Mouse (Mus musculus): ENCODE data around the gene Npat. TPM values are rescaled to one million over a fixed set of nuclear protein-coding genes. Genes with fewer than 3 reads are reported as not detected.

Gene Npat
- total and polyA plus RNA-seq, 2 experiments from 2014 or later = 8.6 to 17.4 TPM

GRCm38 (mm10) chr9:53570662-53571061 lies 33.8 kb downstream of the Npat start:
- no peak overlapping the region for H3K4me3 ChIP-seq (ENCODE audit: low read depth, low read length)
- 73% methylated on average over 6 of the region's 6 CpGs for WGBS
- no peaks in the 10 kb centered on the region for H3K4me1 ChIP-seq (ENCODE audit: insufficient read depth)
- no peaks in the 10 kb centered on the region for H3K9me3 ChIP-seq (ENCODE audit: low read length)
- ATAC-seq (peak; percentile 16; the same call in 1 of the 2 replicates), DNase-seq (no peak)
- peaks cover 46% of the 10 kb centered on the region for H3K36me3 ChIP-seq (ENCODE audit: insufficient read depth)
- no peak overlapping the region for H3K9ac ChIP-seq
- no peaks in the 10 kb centered on the region for H3K27me3 ChIP-seq (ENCODE audit: insufficient read depth, low read length)
- H3K27ac ChIP-seq (ENCODE audit: low read depth, low read length) = no peak overlapping the region
- TF ChIP-seq CTCF (IDR thresholded peaks at IDR 0.05; ENCODE audit: low read depth) = 0 out of 2 replicates have a peak, but pooled peaks have one; percentile 28
- no peak overlapping the region for H3K4me2 ChIP-seq (ENCODE audit: low read depth)

- Histone ChIP-seq H3K27ac (ENCODE audit: low read depth, low read length) (no peak overlapping the region), H3K4me3 (ENCODE audit: low read depth, low read length) (no peak overlapping the region), H3K4me2 (ENCODE audit: low read depth) (no peak overlapping the region), H3K9ac (no peak overlapping the region), H3K4me1 (ENCODE audit: insufficient read depth) (no peaks in the 10 kb centered on the region), H3K9me3 (ENCODE audit: low read length) (no peaks in the 10 kb centered on the region), H3K27me3 (ENCODE audit: insufficient read depth, low read length) (no peaks in the 10 kb centered on the region), H3K36me3 (ENCODE audit: insufficient read depth) (peaks cover 26% of the 10 kb centered on the region)
- no peak for TF ChIP-seq CTCF (IDR thresholded peaks at IDR 0.05; ENCODE audit: low read depth)
- no peak for ATAC-seq
- 91% methylated on average over 7 of the region's 7 CpGs for WGBS
- no peak for DNase-seq
These were observed 35.9 kb downstream of the Npat start for GRCm38 (mm10) chr9:53572516-53573307.

- Histone ChIP-seq H3K27me3 (ENCODE audit: insufficient read depth, low read length) (no peaks in the 10 kb centered on the region), H3K36me3 (ENCODE audit: insufficient read depth) (peaks cover 26% of the 10 kb centered on the region), H3K4me2 (ENCODE audit: low read depth) (no peak overlapping the region), H3K4me3 (ENCODE audit: low read depth, low read length) (no peak overlapping the region), H3K27ac (ENCODE audit: low read depth, low read length) (no peak overlapping the region), H3K9ac (no peak overlapping the region), H3K9me3 (ENCODE audit: low read length) (no peaks in the 10 kb centered on the region), H3K4me1 (ENCODE audit: insufficient read depth) (no peaks in the 10 kb centered on the region)
- WGBS = 86% methylated on average over 5 of the region's 5 CpGs
- TF ChIP-seq CTCF (IDR thresholded peaks at IDR 0.05; ENCODE audit: low read depth) = no peak
- ATAC-seq (no peak), DNase-seq (no peak)
These were observed 38.9 kb downstream of the Npat start for GRCm38 (mm10) chr9:53575721-53576120.

DNA sequence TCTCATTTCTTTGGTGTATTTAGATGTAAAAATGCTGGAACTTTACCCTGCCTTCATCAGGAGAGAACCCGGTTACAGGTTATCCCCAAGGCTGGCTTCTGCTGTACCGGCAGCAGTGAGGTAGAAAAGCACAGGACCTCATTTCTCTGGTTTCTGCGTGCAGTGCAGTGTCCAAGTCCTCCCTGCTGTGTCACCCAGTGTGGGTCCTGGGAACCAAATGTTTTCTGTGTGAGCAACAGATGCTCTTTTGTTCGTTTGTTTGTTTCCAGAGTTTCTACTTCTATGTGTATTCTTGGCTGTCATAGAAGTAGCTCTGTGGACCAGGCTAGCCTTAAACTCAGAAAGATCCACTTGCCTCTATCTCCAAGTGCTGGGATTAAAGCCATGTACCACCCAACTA lies 45.0 kb downstream of the Npat start:
- no peak overlapping the region for H3K4me2 ChIP-seq (ENCODE audit: low read depth)
- no peak overlapping the region for H3K27ac ChIP-seq (ENCODE audit: low read depth, low read length)
- no peak for ATAC-seq
- peaks cover 64% of the 10 kb centered on the region for H3K36me3 ChIP-seq (ENCODE audit: insufficient read depth)
- DNase-seq = no peak
- H3K9ac ChIP-seq = no peak overlapping the region
- no peaks in the 10 kb centered on the region for H3K4me1 ChIP-seq (ENCODE audit: insufficient read depth)
- no peaks in the 10 kb centered on the region for H3K27me3 ChIP-seq (ENCODE audit: insufficient read depth, low read length)
- TF ChIP-seq CTCF (IDR thresholded peaks at IDR 0.05; ENCODE audit: low read depth) = no peak
- no peak overlapping the region for H3K4me3 ChIP-seq (ENCODE audit: low read depth, low read length)
- no peaks in the 10 kb centered on the region for H3K9me3 ChIP-seq (ENCODE audit: low read length)
- 80% methylated on average over 4 of the region's 4 CpGs for WGBS

- Histone ChIP-seq H3K27me3 (ENCODE audit: insufficient read depth, low read length) (no peaks in the 10 kb centered on the region), H3K4me3 (ENCODE audit: low read depth, low read length) (no peak overlapping the region), H3K4me1 (ENCODE audit: insufficient read depth) (no peaks in the 10 kb centered on the region), H3K9me3 (ENCODE audit: low read length) (no peaks in the 10 kb centered on the region), H3K27ac (ENCODE audit: low read depth, low read length) (no peak overlapping the region), H3K36me3 (ENCODE audit: insufficient read depth) (peaks cover 45% of the 10 kb centered on the region), H3K4me2 (ENCODE audit: low read depth) (no peak overlapping the region), H3K9ac (no peak overlapping the region)
- ATAC-seq = peak; percentile 64; the same call in 1 of the 2 replicates
- WGBS = 4% methylated on average over 3 of the region's 3 CpGs
- DNase-seq = peak; percentile 57
- peak; percentile 81 for TF ChIP-seq CTCF (IDR thresholded peaks at IDR 0.05; ENCODE audit: low read depth)
These were observed 57.9 kb downstream of the Npat start for GRCm38 (mm10) chr9:53594764-53595163.

DNA sequence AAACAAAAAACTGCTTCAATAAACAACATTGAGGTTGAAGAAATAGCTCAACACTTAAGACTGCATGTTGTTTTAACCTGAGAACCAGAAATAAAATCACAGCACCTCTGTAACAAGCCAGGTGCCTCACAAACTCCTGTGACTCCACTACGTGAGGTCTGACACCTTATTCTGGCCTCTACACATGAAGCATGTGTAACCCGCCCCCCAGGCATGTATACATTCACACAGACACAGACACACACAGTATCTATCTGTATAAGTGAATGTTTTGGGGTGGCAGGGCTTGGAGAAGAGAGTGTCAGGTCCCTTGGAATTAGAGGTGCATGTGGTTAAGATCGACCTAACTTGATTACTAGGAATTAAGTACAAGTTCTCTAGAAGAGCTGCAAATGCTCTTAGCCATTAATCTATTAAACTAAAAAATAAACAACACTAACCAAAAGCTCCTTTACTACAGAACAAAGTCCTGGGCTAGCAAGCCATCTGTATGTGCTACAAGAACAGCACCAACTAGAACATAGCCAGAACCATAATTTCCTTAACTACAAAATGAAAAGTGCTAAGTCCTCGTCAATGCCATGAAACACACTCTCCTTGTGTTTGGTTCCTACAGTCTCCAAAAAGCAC lies 60.2 kb downstream of the Npat start:
- H3K27me3 ChIP-seq (ENCODE audit: insufficient read depth, low read length) = no peaks in the 10 kb centered on the region
- no peak for ATAC-seq
- WGBS = 89% methylated on average over 4 of the region's 4 CpGs
- H3K4me3 ChIP-seq (ENCODE audit: low read depth, low read length) = no peak overlapping the region
- H3K9me3 ChIP-seq (ENCODE audit: low read length) = no peaks in the 10 kb centered on the region
- H3K4me2 ChIP-seq (ENCODE audit: low read depth) = no peak overlapping the region
- H3K27ac ChIP-seq (ENCODE audit: low read depth, low read length) = no peak overlapping the region
- peaks cover 22% of the 10 kb centered on the region for H3K36me3 ChIP-seq (ENCODE audit: insufficient read depth)
- no peak overlapping the region for H3K9ac ChIP-seq
- no peak for DNase-seq
- TF ChIP-seq CTCF (IDR thresholded peaks at IDR 0.05; ENCODE audit: low read depth) = no peak
- no peaks in the 10 kb centered on the region for H3K4me1 ChIP-seq (ENCODE audit: insufficient read depth)

- Histone ChIP-seq H3K4me2 (ENCODE audit: low read depth) (no peak overlapping the region), H3K9me3 (ENCODE audit: low read length) (no peaks in the 10 kb centered on the region), H3K27me3 (ENCODE audit: insufficient read depth, low read length) (no peaks in the 10 kb centered on the region), H3K4me1 (ENCODE audit: insufficient read depth) (no peaks in the 10 kb centered on the region), H3K27ac (ENCODE audit: low read depth, low read length) (no peak overlapping the region), H3K36me3 (ENCODE audit: insufficient read depth) (peaks cover 7% of the 10 kb centered on the region), H3K4me3 (ENCODE audit: low read depth, low read length) (no peak overlapping the region), H3K9ac (no peak overlapping the region)
- WGBS = 79% methylated on average over 6 of the region's 6 CpGs
- no peak for TF ChIP-seq CTCF (IDR thresholded peaks at IDR 0.05; ENCODE audit: low read depth)
- ATAC-seq (no peak), DNase-seq (no peak)
These were observed 61.8 kb downstream of the Npat start for GRCm38 (mm10) chr9:53598631-53599030.
